Comparison of ENCODE assay signal across 8 mouse cellular contexts in genomic region chr6:125009181-125010073, GRCm38 (mm10). TPM values are rescaled to one million over a fixed set of nuclear protein-coding genes. Genes with fewer than 3 reads are reported as not detected.
DNase-seq lines count a peak whose midpoint lies in the region; ATAC-seq lines count a peak whose summit lies in the region.

No protein-coding gene starts in this region.

- intact Hi-C loops in left cerebral cortex, postnatal 10 days (cut with DNase I), result no loop called here

- peak; percentile 86 for ATAC-seq in hindbrain, embryonic 13.5 days (ENCODE audit: low FRiP score)

- peaks cover 47% of the 10 kb centered on the region for H3K4me1 ChIP-seq in hindbrain, embryonic 13.5 days (replicated peaks)
- peaks cover 66% of the 10 kb centered on the region for H3K4me1 ChIP-seq in megakaryocyte, embryonic 14.5 days

- H3K27ac ChIP-seq in hindbrain, embryonic 13.5 days, result peak overlapping the region; percentile 99

- peak; percentile 81 for DNase-seq in T-cell, adult 2 months (ENCODE audit: low spot score)
- DNase-seq in cerebellum, postnatal 10 days, result peak; percentile 90 to 92
- DNase-seq in frontal cortex, postnatal 10 days (ENCODE audit: low spot score in 2 of 2), result peak; percentile 69 to 73
- DNase-seq in left cerebral cortex, postnatal 10 days (ENCODE audit: extremely low spot score in 1 of 2, low spot score in 2 of 2), result peak; percentile 71 to 92
- DNase-seq in right cerebral cortex, adult 2 months (ENCODE audit: low spot score in 2 of 2), result peak; percentile 59 to 70
- DNase-seq in urinary bladder, postnatal 14 days (ENCODE audit: low spot score), result peak; percentile 82

- peaks cover 26% of the 10 kb centered on the region for H3K36me3 ChIP-seq in hindbrain, embryonic 13.5 days
- peaks cover 39% of the 10 kb centered on the region for H3K36me3 ChIP-seq in megakaryocyte, embryonic 14.5 days (replicated peaks; ENCODE audit: low read length)

- H3K27me3 ChIP-seq in hindbrain, embryonic 13.5 days, result 0 out of 2 replicates have a peak, but pooled peaks cover under 1% of the 10 kb centered on the region
- H3K27me3 ChIP-seq in megakaryocyte, embryonic 14.5 days (replicated peaks), result peaks cover under 1% of the 10 kb centered on the region

- peak overlapping the region; percentile 90 for H3K9ac ChIP-seq in hindbrain, embryonic 13.5 days

- peak overlapping the region; percentile 67 for H3K4me3 ChIP-seq in hindbrain, embryonic 13.5 days
- peak overlapping the region; percentile 96 for H3K4me3 ChIP-seq in megakaryocyte, embryonic 14.5 days (replicated peaks)

- under 1% methylated on average over 67 of the region's 78 CpGs for WGBS in hindbrain, embryonic 13.5 days

- no peaks in the 10 kb centered on the region for H3K9me3 ChIP-seq in hindbrain, embryonic 13.5 days
- no peaks in the 10 kb centered on the region for H3K9me3 ChIP-seq in megakaryocyte, embryonic 14.5 days

- peak overlapping the region; percentile 76 for H3K4me2 ChIP-seq in hindbrain, embryonic 13.5 days

RNA-seq across cellular contexts. Expression of gene Zfp384, which starts 0.5 kb away (rescaled TPM):
- 17.7 and 20.4 TPM in 2 replicates for polyA plus RNA-seq in hindbrain, embryonic 13.5 days (2015; fragmentation: Nextera tagmentation; extraction: Ambion mirVana)
- 10 to 100 TPM; 41.0 to 41.2 TPM for total RNA-seq in left cerebral cortex, postnatal 10 days (2021)
- polyA plus RNA-seq in megakaryocyte, embryonic 14.5 days (2012; ENCODE audit: insufficient read depth, low replicate concordance), result 21.5 and 67.6 TPM in 2 replicates

RNA-seq across cellular contexts. Expression of gene Pianp, which starts 12.9 kb away (rescaled TPM):
- polyA plus RNA-seq in hindbrain, embryonic 13.5 days (2015; fragmentation: Nextera tagmentation; extraction: Ambion mirVana), result 29.3 and 31.6 TPM in 2 replicates
- total RNA-seq in left cerebral cortex, postnatal 10 days (2021), result 100 to 1,000 TPM; 116 TPM
- 2.5 and 7.7 TPM in 2 replicates for polyA plus RNA-seq in megakaryocyte, embryonic 14.5 days (2012; ENCODE audit: insufficient read depth, low replicate concordance)

RNA-seq across cellular contexts. Expression of gene Ing4, which starts 30.1 kb away (rescaled TPM):
- 168 and 175 TPM in 2 replicates for polyA plus RNA-seq in hindbrain, embryonic 13.5 days (2015; fragmentation: Nextera tagmentation; extraction: Ambion mirVana)
- 10 to 100 TPM; 56.9 to 59.9 TPM for total RNA-seq in left cerebral cortex, postnatal 10 days (2021)
- polyA plus RNA-seq in megakaryocyte, embryonic 14.5 days (2012; ENCODE audit: insufficient read depth, low replicate concordance), result 16.8 and 17.7 TPM in 2 replicates

RNA-seq across cellular contexts. Expression of gene Acrbp, which starts 40.1 kb away (rescaled TPM):
- polyA plus RNA-seq in hindbrain, embryonic 13.5 days (2015; fragmentation: Nextera tagmentation; extraction: Ambion mirVana), result 17.5 and 19.7 TPM in 2 replicates
- total RNA-seq in left cerebral cortex, postnatal 10 days (2021), result 1 to 10 TPM; 8.0 to 8.7 TPM
- 8.7 and 11.3 TPM in 2 replicates for polyA plus RNA-seq in megakaryocyte, embryonic 14.5 days (2012; ENCODE audit: insufficient read depth, low replicate concordance)

RNA-seq across cellular contexts. Expression of gene Cops7a, which starts 44.1 kb away (rescaled TPM):
- polyA plus RNA-seq in hindbrain, embryonic 13.5 days (2015; fragmentation: Nextera tagmentation; extraction: Ambion mirVana), result 89.3 and 94.5 TPM in 2 replicates
- 100 to 1,000 TPM; 115 to 116 TPM for total RNA-seq in left cerebral cortex, postnatal 10 days (2021)
- polyA plus RNA-seq in megakaryocyte, embryonic 14.5 days (2012; ENCODE audit: insufficient read depth, low replicate concordance), result 46.8 and 55.7 TPM in 2 replicates

Comparison
In these comparisons a context has a peak if more than half of its experiments do, and no peak if none do; other contexts are left out.
1. Peak in every context shown above with its lines: DNase-seq, ATAC-seq, H3K4me3 ChIP-seq and H3K27ac ChIP-seq.